Mouse (Mus musculus): Measurements from ENCODE around the gene Lman1l. TPM values are rescaled to one million over a fixed set of nuclear protein-coding genes. Genes with fewer than 3 reads are reported as not detected.

The Lman1l gene
- polyA plus RNA-seq, 1 experiment from 2014 or later = not detected

DNA sequence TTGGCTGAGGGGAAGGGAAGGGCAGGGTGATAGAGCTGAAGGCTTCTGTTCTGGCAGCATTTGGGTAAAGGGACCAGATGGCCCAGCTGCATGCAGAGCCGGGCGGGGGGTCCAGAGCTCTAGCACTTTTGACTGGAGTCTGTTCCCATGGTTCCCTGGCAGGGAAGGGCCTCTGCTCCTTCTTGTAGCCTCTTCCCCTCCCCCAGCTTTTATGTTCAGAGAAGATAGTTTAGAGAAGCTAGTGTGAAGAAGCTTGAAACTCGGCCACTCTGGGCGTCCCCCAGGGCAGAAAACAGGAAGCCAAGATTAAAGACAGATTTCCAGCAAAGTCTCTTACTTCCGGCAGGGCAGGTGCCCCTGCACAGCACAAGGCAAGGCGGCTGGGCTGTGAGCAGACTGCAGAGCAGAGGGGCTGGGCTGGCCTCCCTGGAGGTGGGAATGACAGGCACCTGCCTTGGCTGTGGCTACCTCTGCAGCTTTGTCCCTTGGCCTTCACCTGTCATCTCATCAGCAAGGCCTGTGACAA, 30.3 kb upstream of the Lman1l start:
- H3K4me2 ChIP-seq (ENCODE audit: low read depth, low read length) = no peak overlapping the region
- H3K4me3 ChIP-seq (ENCODE audit: low read depth, low read length) = no peak overlapping the region
- H3K9ac ChIP-seq (replicated peaks; ENCODE audit: low read depth, low read length) = no peak overlapping the region
- ATAC-seq (ENCODE audit: low read depth) = no peak
- no peaks in the 10 kb centered on the region for H3K4me1 ChIP-seq (ENCODE audit: control insufficient read depth, insufficient read depth, low read length)
- no peaks in the 10 kb centered on the region for H3K27me3 ChIP-seq (ENCODE audit: control insufficient read depth, insufficient read depth, low read length)
- no peak overlapping the region for H3K27ac ChIP-seq (ENCODE audit: low read depth, low read length)
- WGBS = 35% methylated on average over 6 of the region's 6 CpGs
- no peaks in the 10 kb centered on the region for H3K9me3 ChIP-seq (ENCODE audit: control insufficient read depth, low read length)
- no peaks in the 10 kb centered on the region for H3K36me3 ChIP-seq (ENCODE audit: control insufficient read depth, insufficient read depth, low read length)

DNA sequence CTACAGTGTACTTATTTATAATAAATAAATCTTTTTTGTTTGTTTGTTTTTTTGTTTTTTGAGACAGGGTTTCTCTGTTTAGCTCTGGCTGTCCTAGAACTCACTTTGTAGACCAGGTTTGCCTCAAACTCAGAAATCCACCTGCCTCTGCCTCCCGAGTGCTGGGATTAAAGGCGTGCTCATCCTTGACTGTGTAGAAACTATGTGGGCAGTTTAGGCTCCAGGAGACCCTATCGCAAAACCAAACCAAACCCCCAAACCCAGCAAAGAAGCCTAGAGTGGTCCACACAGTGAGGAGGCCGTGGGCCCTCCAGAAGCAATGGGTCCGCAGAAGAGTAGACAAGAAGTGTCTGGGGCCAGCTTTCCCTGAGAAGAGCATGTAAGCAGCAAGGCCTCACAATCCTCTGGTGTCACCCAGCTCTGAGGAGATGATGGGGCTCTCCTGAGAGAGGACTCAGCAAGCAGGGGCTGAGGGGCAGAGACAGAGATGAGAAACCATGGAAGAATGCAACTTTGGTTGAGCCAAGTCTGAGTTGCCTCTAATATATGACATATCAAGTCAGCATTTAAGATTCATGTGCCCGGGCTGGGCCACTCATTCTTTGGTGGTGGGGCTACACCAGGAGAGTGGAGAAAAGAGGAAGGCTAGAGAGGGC, 29.7 kb upstream of the Lman1l start:
- Histone ChIP-seq H3K27ac (ENCODE audit: low read depth, low read length) (no peak overlapping the region), H3K4me1 (ENCODE audit: control insufficient read depth, insufficient read depth, low read length) (no peaks in the 10 kb centered on the region), H3K4me3 (ENCODE audit: low read depth, low read length) (no peak overlapping the region), H3K9ac (replicated peaks; ENCODE audit: low read depth, low read length) (no peak overlapping the region), H3K9me3 (ENCODE audit: control insufficient read depth, low read length) (no peaks in the 10 kb centered on the region), H3K4me2 (ENCODE audit: low read depth, low read length) (no peak overlapping the region), H3K27me3 (ENCODE audit: control insufficient read depth, insufficient read depth, low read length) (no peaks in the 10 kb centered on the region; the same call in 1 of the 2 replicates), H3K36me3 (ENCODE audit: control insufficient read depth, insufficient read depth, low read length) (no peaks in the 10 kb centered on the region)
- no peak for ATAC-seq (ENCODE audit: low read depth)
- WGBS = 89% methylated on average over 6 of the region's 6 CpGs

DNA sequence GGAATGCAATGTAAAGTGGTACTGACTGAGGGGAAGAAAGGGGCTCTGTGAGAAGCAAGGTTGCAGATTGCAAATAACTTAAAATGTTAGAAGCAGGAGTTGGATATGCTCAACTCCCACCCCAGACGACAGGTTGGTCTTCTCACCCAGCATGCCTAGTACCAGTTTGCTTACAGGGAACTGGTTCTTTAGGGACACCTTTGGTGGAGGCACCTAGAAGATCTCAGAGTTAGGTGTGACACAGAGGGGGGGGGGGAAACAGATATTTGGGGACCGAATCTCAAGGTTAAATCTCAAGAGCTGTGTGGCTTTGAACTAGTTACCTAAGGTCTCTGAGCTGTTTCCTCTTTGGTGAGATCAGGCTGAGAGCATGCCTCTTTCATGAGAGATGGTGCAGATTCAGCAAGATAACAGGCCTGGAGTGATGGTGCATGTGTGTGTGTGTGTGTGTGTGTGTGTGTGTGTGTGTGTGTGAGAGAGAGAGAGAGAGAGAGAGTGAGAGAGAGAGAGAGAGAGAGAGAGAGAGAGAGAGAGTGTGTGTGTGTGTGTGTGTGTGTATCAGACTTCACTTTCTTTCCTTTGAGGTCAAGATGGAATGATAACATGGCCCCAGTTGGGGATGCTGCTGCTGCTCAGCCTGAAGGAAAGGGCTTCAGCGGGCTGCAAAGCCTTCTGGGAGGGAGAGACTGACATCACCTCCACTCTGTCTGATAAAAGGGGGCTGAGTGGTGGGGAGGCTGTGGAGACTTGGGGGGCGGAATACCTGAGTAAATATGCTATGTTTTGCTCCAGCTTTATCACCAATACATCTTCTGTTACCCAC, 26.9 kb upstream of the Lman1l start:
- Histone ChIP-seq H3K36me3 (ENCODE audit: control insufficient read depth, insufficient read depth, low read length) (no peaks in the 10 kb centered on the region), H3K4me1 (ENCODE audit: control insufficient read depth, insufficient read depth, low read length) (peaks cover 19% of the 10 kb centered on the region), H3K27ac (ENCODE audit: low read depth, low read length) (no peak overlapping the region), H3K9ac (replicated peaks; ENCODE audit: low read depth, low read length) (no peak overlapping the region), H3K4me3 (ENCODE audit: low read depth, low read length) (no peak overlapping the region), H3K4me2 (ENCODE audit: low read depth, low read length) (no peak overlapping the region), H3K27me3 (ENCODE audit: control insufficient read depth, insufficient read depth, low read length) (no peaks in the 10 kb centered on the region; the same call in 1 of the 2 replicates), H3K9me3 (ENCODE audit: control insufficient read depth, low read length) (no peaks in the 10 kb centered on the region)
- WGBS = 76% methylated on average over 4 of the region's 4 CpGs
- ATAC-seq (ENCODE audit: low read depth) = no peak

DNA sequence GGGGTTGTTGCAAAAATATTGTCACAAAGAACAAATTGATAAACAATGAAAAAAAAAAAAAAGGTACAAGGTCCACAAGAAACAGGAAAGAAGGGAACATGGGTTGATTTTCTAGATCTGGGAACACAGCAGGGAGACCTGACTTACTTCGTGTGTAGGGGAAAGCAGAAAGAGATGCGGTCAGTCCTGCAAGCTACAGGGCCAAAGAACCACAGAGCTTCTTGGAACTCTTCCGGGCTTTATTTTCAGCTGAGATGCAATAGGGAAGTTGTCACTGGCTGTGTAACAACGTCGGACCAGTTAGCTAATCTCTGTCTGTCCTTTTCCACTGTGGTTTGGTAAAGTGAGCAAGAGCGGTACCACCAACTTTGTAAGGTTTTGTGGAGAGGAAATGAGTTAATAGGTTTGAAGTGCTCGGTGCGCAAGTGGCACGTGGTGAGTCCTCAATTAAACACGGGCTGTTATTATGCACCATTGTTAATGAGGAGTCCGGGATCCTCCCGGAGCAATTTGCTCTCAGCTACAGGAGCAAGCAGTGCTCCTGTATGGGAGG, 26.1 kb upstream of the Lman1l start:
- no peaks in the 10 kb centered on the region for H3K9me3 ChIP-seq (ENCODE audit: control insufficient read depth, low read length)
- H3K9ac ChIP-seq (replicated peaks; ENCODE audit: low read depth, low read length) = no peak overlapping the region
- H3K27me3 ChIP-seq (ENCODE audit: control insufficient read depth, insufficient read depth, low read length) = no peaks in the 10 kb centered on the region; the same call in 1 of the 2 replicates
- no peak overlapping the region for H3K4me3 ChIP-seq (ENCODE audit: low read depth, low read length)
- peaks cover 21% of the 10 kb centered on the region for H3K4me1 ChIP-seq (ENCODE audit: control insufficient read depth, insufficient read depth, low read length)
- no peaks in the 10 kb centered on the region for H3K36me3 ChIP-seq (ENCODE audit: control insufficient read depth, insufficient read depth, low read length)
- no peak for ATAC-seq (ENCODE audit: low read depth)
- no peak overlapping the region for H3K4me2 ChIP-seq (ENCODE audit: low read depth, low read length)
- H3K27ac ChIP-seq (ENCODE audit: low read depth, low read length) = no peak overlapping the region
- 48% methylated on average over 12 of the region's 12 CpGs for WGBS

DNA sequence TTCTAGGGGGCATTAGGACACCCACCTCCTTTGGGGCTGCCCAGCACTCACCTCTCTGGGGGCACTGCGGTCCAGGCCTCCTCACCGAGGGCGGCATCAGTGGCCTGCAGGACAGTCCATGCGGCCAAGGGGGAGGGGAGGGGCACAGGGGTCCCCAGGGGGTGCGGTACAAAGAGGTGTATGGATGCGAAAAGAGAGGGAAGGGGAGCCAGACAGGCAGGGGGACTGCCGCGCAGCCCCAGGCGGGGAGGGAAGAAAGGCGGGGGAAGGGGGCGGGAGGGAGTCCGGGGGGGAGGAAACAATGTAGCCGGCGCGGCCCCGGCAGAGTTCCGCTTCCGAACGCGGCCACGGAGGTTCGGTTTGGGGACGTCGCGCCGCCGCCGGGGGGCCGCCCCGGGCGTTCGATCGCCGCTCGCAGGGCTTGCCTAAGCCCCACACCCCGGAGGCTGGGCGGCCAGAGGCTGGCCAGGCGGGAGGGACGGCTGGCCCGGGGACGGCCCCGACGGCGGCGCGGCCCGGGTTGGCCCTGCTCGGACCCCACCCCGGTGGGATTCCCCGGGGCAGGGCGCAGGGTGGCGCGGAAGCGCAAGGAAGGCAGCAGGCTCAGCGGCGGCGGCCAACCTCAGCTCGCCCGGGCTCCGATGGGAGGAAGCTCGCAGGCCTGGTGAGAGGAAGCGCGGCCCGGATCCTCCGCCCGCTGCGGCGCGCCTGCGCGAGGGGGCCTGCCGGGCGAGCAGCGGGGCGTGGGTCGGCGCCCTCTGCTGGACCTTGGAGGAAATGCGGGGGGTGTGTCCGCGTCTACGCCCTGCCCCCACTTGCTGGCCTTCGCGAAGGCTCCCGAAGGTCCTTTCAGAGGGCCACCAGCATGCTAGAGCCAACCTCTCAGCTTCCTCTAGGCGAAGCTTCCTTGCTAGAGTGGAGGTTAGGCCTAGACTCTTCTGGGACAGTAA, 24.6 kb upstream of the Lman1l start:
- Histone ChIP-seq H3K9ac (replicated peaks; ENCODE audit: low read depth, low read length) (peak overlapping the region; percentile 97), H3K27me3 (ENCODE audit: control insufficient read depth, insufficient read depth, low read length) (no peaks in the 10 kb centered on the region; the same call in 1 of the 2 replicates), H3K4me2 (ENCODE audit: low read depth, low read length) (peak overlapping the region; percentile 98), H3K4me3 (ENCODE audit: low read depth, low read length) (peak overlapping the region; percentile 98), H3K36me3 (ENCODE audit: control insufficient read depth, insufficient read depth, low read length) (no peaks in the 10 kb centered on the region), H3K27ac (ENCODE audit: low read depth, low read length) (peak overlapping the region; percentile 94), H3K9me3 (ENCODE audit: control insufficient read depth, low read length) (no peaks in the 10 kb centered on the region), H3K4me1 (ENCODE audit: control insufficient read depth, insufficient read depth, low read length) (peaks cover 34% of the 10 kb centered on the region)
- under 1% methylated on average over 74 of the region's 85 CpGs for WGBS
- peak; percentile 87 for ATAC-seq (ENCODE audit: low read depth)

DNA sequence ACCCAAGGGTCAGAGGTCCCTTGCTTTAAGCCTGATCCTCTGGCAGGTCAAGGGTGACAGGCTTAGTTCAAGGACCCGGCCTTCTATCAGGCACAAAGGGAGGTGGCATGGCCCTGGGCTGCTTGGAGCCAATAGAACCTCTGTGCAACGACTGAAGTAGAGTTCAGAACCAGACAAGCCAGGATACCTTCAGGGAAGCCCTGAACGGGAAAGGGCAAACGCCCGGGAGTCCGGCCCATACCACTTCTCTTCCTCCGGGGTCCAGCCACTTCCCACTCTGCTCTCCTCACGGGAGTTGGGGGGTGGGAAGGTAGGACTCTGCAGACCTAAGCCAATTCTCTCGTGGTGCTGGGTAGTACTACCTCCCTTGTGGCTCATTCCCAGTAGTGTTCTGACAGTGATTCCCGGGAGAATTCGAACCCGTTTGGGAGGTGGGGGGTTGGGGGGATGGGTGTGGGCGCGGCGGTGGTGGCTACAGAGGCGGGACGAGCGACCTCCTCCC, 23.9 kb upstream of the Lman1l start:
- H3K27me3 ChIP-seq (ENCODE audit: control insufficient read depth, insufficient read depth, low read length) = no peaks in the 10 kb centered on the region; the same call in 1 of the 2 replicates
- 0% methylated on average over 18 of the region's 18 CpGs for WGBS
- peak overlapping the region; percentile 94 for H3K27ac ChIP-seq (ENCODE audit: low read depth, low read length)
- no peaks in the 10 kb centered on the region for H3K9me3 ChIP-seq (ENCODE audit: control insufficient read depth, low read length)
- peak; percentile 9; the same call in 1 of the 2 replicates for ATAC-seq (ENCODE audit: low read depth)
- H3K9ac ChIP-seq (replicated peaks; ENCODE audit: low read depth, low read length) = peak overlapping the region; percentile 97
- peaks cover 41% of the 10 kb centered on the region for H3K4me1 ChIP-seq (ENCODE audit: control insufficient read depth, insufficient read depth, low read length)
- peak overlapping the region; percentile 98 for H3K4me3 ChIP-seq (ENCODE audit: low read depth, low read length)
- H3K36me3 ChIP-seq (ENCODE audit: control insufficient read depth, insufficient read depth, low read length) = no peaks in the 10 kb centered on the region
- peak overlapping the region; percentile 98 for H3K4me2 ChIP-seq (ENCODE audit: low read depth, low read length)

DNA sequence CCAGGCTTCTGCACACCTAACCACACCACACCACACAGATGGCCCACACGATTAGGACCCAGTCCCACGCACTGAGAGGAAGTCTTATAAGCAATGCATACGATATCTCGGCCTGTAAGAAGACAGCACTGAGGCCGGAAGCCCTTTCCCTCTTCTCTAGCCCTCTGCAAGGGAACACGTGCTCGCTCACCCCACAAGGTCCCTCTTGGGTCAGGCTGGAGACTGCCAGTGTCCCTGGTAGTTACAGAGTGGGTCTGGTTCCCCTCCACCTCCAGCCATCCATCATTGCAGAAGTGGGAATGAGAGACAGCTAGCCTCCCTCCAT, 23.2 kb upstream of the Lman1l start:
- H3K9me3 ChIP-seq (ENCODE audit: control insufficient read depth, low read length) = no peaks in the 10 kb centered on the region
- no peaks in the 10 kb centered on the region; the same call in 1 of the 2 replicates for H3K27me3 ChIP-seq (ENCODE audit: control insufficient read depth, insufficient read depth, low read length)
- H3K9ac ChIP-seq (replicated peaks; ENCODE audit: low read depth, low read length) = peak overlapping the region; percentile 97
- peaks cover 48% of the 10 kb centered on the region for H3K4me1 ChIP-seq (ENCODE audit: control insufficient read depth, insufficient read depth, low read length)
- no peak for ATAC-seq (ENCODE audit: low read depth)
- H3K4me3 ChIP-seq (ENCODE audit: low read depth, low read length) = peak overlapping the region; percentile 98
- H3K27ac ChIP-seq (ENCODE audit: low read depth, low read length) = no peak overlapping the region
- H3K36me3 ChIP-seq (ENCODE audit: control insufficient read depth, insufficient read depth, low read length) = no peaks in the 10 kb centered on the region
- peak overlapping the region; percentile 98 for H3K4me2 ChIP-seq (ENCODE audit: low read depth, low read length)
- 65% methylated on average over 7 of the region's 7 CpGs for WGBS

DNA sequence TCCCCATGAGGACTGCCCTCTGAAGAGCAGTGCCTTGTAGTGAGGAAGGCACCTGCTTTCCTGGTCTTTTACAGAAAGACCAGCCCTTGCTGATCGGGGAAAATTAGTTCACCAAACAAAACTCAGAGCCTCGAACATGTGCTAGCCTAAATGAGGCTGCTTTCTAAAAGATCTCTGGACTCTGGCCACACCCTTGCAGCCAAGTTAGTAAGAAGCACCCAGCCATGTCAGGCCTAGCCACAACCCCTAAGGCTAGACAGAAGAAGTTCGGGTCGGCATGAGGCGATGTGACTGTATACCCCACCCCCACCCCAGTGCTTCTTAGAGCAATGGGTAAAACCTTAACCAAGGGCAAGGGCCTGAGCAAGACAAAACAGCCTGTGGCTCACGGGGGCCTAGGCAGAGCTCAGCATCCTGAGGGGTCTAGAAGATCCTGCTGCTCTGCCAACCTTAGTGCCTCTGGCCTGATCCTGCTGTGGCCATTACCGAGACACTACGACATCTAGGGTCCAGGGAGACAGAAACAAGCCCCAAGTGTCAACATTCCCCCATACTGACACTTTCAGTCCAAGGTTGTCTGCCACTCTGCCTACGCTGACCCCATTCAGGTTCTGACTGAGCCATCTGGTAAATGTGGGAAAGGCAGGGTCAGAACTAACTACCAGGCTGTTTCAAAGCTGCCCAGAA, 22.7 kb upstream of the Lman1l start:
- H3K4me3 ChIP-seq (ENCODE audit: low read depth, low read length) = peak overlapping the region; percentile 98
- H3K27me3 ChIP-seq (ENCODE audit: control insufficient read depth, insufficient read depth, low read length) = no peaks in the 10 kb centered on the region; the same call in 1 of the 2 replicates
- H3K4me2 ChIP-seq (ENCODE audit: low read depth, low read length) = peak overlapping the region; percentile 98
- peaks cover 53% of the 10 kb centered on the region for H3K4me1 ChIP-seq (ENCODE audit: control insufficient read depth, insufficient read depth, low read length)
- peak overlapping the region; percentile 97; the same call in 1 of the 2 replicates for H3K9ac ChIP-seq (replicated peaks; ENCODE audit: low read depth, low read length)
- no peaks in the 10 kb centered on the region for H3K9me3 ChIP-seq (ENCODE audit: control insufficient read depth, low read length)
- 77% methylated on average over 9 of the region's 9 CpGs for WGBS
- no peaks in the 10 kb centered on the region for H3K36me3 ChIP-seq (ENCODE audit: control insufficient read depth, insufficient read depth, low read length)
- no peak overlapping the region for H3K27ac ChIP-seq (ENCODE audit: low read depth, low read length)
- no peak for ATAC-seq (ENCODE audit: low read depth)
